Mouse (Mus musculus): ENCODE data around the gene Lman1l. TPM values are rescaled to one million over a fixed set of nuclear protein-coding genes. Genes with fewer than 3 reads are reported as not detected.

Gene Lman1l
- polyA plus RNA-seq, 1 experiment from 2014 or later, result not detected

DNA sequence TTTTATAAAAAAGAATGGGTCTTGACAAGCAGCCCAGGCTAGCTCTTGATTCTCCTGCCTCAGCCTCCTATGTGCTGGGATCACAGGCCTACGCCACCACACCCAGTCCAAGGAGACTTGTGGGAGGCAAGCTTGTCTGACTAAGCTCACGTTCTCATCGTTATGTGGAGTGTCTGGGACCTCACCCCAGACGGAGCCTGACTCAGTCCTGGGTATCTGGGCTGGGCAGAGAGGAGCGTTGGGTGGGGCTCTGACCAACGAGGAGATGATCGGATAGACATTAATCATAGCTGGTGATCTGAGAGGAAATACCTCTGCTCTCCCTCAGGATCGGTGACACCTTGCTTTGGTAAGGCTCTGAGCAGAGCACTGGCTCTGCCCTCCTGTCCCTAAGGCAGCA is 1.7 kb downstream of the Lman1l start:
- no peak overlapping the region for H3K27ac ChIP-seq (ENCODE audit: low read depth)
- H3K4me2 ChIP-seq (ENCODE audit: low read length), result no peak overlapping the region
- H3K4me3 ChIP-seq (ENCODE audit: low read depth, low read length), result no peak overlapping the region
- no peaks in the 10 kb centered on the region for H3K9me3 ChIP-seq (ENCODE audit: control insufficient read depth, low read length)
- H3K36me3 ChIP-seq (ENCODE audit: control insufficient read depth, insufficient read depth, low read length), result no peaks in the 10 kb centered on the region
- no peaks in the 10 kb centered on the region for H3K4me1 ChIP-seq (replicated peaks; ENCODE audit: control insufficient read depth, insufficient read depth, low read length)
- H3K27me3 ChIP-seq (replicated peaks; ENCODE audit: control insufficient read depth, insufficient read depth, low read length), result no peaks in the 10 kb centered on the region
- DNase-seq (ENCODE audit: low spot score) (no peak), ATAC-seq (replicated peaks; ENCODE audit: low FRiP score, low TSS enrichment, low read depth) (no peak)
- H3K9ac ChIP-seq (ENCODE audit: low read length), result no peak overlapping the region
- 70% methylated on average over 8 of the region's 8 CpGs for WGBS

DNA sequence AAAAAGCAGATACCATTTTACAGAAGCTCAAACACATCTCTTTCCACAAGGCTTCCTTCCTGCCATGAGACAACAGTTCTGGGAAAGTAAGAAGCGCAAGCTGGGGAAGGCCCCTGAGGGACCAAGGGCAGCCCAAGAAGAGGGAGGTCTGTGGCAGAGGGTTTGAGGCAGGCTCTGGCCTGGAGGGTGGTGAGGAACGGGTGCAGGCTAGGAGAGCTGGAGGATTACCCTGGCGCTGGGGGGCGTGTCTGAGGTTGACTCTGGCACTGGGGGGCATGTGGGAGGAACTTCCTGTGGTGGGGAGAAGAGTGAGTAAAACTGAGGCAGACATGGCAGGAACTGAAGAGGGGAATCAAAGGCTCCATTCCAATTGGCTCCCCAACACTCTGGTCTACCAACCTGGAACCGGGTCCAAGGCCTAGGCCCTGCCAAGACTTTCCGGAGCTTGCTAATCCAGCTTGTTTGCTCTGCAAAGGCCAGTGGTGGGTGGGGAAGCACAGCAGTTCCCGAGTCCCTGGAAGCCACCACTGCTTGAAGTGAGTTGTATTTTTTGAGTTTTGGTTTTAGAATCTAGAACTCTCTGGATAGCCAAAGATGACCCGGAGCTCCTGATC is 2.9 kb downstream of the Lman1l start:
- H3K4me2 ChIP-seq (ENCODE audit: low read length), result no peak overlapping the region
- DNase-seq (ENCODE audit: low spot score) (no peak), ATAC-seq (replicated peaks; ENCODE audit: low FRiP score, low TSS enrichment, low read depth) (no peak)
- H3K4me3 ChIP-seq (ENCODE audit: low read depth, low read length), result no peak overlapping the region
- no peaks in the 10 kb centered on the region for H3K36me3 ChIP-seq (ENCODE audit: control insufficient read depth, insufficient read depth, low read length)
- H3K27me3 ChIP-seq (replicated peaks; ENCODE audit: control insufficient read depth, insufficient read depth, low read length), result no peaks in the 10 kb centered on the region
- no peaks in the 10 kb centered on the region for H3K9me3 ChIP-seq (ENCODE audit: control insufficient read depth, low read length)
- H3K27ac ChIP-seq (ENCODE audit: low read depth), result no peak overlapping the region
- WGBS, result 70% methylated on average over 8 of the region's 8 CpGs
- no peak overlapping the region for H3K9ac ChIP-seq (ENCODE audit: low read length)
- no peaks in the 10 kb centered on the region for H3K4me1 ChIP-seq (replicated peaks; ENCODE audit: control insufficient read depth, insufficient read depth, low read length)

DNA sequence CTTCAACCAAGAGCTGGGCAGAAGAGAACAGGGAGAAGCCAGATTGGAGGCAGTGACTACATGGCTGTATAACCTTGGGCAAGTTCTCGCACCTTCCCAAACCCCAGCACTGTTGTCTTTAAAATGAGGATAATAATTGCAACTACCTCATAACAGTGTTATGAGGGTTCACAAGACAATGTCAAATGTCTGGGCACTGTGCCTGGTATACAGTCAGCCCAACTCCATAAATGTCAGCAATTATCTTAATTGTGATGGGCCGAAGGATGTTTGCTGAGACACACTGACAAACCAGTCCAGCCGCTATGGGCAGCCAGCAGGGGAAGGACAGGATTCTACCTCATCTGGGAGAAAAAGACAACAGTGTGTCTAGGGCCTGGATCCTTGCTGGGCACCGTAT is 5.8 kb downstream of the Lman1l start:
- Histone ChIP-seq H3K9ac (ENCODE audit: low read length) (no peak overlapping the region), H3K36me3 (ENCODE audit: control insufficient read depth, insufficient read depth, low read length) (no peaks in the 10 kb centered on the region), H3K27me3 (replicated peaks; ENCODE audit: control insufficient read depth, insufficient read depth, low read length) (no peaks in the 10 kb centered on the region), H3K4me1 (replicated peaks; ENCODE audit: control insufficient read depth, insufficient read depth, low read length) (no peaks in the 10 kb centered on the region), H3K9me3 (ENCODE audit: control insufficient read depth, low read length) (no peaks in the 10 kb centered on the region), H3K4me3 (ENCODE audit: low read depth, low read length) (no peak overlapping the region), H3K4me2 (ENCODE audit: low read length) (no peak overlapping the region), H3K27ac (ENCODE audit: low read depth) (no peak overlapping the region)
- DNase-seq (ENCODE audit: low spot score), result no peak
- ATAC-seq (replicated peaks; ENCODE audit: low FRiP score, low TSS enrichment, low read depth), result no peak
- 71% methylated on average over 4 of the region's 4 CpGs for WGBS

DNA sequence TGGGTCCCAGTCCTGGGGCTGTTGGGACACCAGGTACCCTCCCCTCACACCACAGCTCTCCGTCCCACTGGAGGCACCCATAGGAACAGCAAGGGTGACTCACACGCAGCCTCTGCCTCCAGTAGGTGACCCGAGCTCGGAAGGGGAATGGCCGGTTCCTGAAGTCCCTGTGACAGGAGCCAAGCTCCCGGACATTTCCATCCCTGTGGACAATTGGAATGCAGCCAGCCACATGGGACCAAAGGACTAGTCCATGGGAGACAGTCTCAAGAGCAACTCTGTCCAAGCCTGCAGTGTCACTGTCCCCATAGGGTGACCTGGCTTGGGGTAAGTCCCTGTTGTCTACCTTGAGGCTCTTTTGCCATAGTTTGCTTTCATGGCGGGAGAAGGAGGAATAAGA is 6.6 kb downstream of the Lman1l start:
- H3K4me3 ChIP-seq (ENCODE audit: low read depth, low read length), result no peak overlapping the region
- no peak overlapping the region for H3K4me2 ChIP-seq (ENCODE audit: low read length)
- H3K9me3 ChIP-seq (ENCODE audit: control insufficient read depth, low read length), result no peaks in the 10 kb centered on the region
- H3K4me1 ChIP-seq (replicated peaks; ENCODE audit: control insufficient read depth, insufficient read depth, low read length), result no peaks in the 10 kb centered on the region
- H3K27me3 ChIP-seq (replicated peaks; ENCODE audit: control insufficient read depth, insufficient read depth, low read length), result no peaks in the 10 kb centered on the region
- DNase-seq (ENCODE audit: low spot score) (no peak), ATAC-seq (replicated peaks; ENCODE audit: low FRiP score, low TSS enrichment, low read depth) (no peak)
- H3K27ac ChIP-seq (ENCODE audit: low read depth), result no peak overlapping the region
- H3K9ac ChIP-seq (ENCODE audit: low read length), result no peak overlapping the region
- 69% methylated on average over 7 of the region's 7 CpGs for WGBS
- no peaks in the 10 kb centered on the region for H3K36me3 ChIP-seq (ENCODE audit: control insufficient read depth, insufficient read depth, low read length)

DNA sequence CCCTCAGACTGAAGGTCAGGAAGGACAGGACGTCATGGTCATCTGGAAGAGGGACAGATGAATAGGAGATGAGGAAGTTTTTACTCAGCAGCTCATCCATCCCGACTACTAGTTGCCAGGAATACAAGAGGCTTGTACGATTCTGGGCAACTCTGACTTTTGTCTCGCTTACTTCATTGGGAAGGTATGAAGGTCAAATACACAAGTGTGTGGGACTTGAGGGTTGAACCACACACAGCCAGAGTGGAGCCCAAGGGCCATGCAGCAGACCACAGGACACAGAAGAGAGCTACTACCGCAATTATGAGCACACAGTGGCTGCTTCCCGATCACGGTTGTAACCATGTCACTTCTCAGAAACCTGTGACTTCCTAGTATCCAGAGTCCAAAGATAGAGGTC is 8.0 kb downstream of the Lman1l start:
- no peak overlapping the region for H3K4me3 ChIP-seq (ENCODE audit: low read depth, low read length)

DNA sequence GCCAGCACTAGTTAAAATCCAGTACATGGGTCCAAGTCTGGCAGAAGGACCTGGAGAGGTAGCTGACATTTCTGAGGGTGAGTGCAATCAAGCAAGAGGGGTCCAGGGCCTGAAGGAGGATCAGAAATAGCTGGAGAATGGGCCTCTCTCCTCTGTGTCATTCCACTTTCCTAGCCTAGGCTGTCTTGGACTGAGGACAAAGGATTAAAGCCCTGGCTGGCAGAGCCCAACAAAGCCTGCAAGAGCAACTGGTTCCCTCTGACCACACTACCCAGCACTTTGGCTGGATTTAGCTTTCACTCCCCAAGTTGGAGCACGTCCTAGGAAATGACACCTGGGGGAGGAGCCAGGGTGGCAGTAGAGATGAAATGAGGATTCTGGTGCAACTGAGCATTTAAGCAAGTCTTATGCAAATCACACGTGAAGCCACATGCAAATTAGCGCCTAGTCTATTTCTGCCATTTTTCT is 10.2 kb downstream of the Lman1l start:
- no peaks in the 10 kb centered on the region for H3K9me3 ChIP-seq (ENCODE audit: control insufficient read depth, low read length)
- H3K4me1 ChIP-seq (replicated peaks; ENCODE audit: control insufficient read depth, insufficient read depth, low read length), result no peaks in the 10 kb centered on the region
- H3K9ac ChIP-seq (ENCODE audit: low read length), result no peak overlapping the region
- H3K36me3 ChIP-seq (ENCODE audit: control insufficient read depth, insufficient read depth, low read length), result no peaks in the 10 kb centered on the region
- H3K27me3 ChIP-seq (replicated peaks; ENCODE audit: control insufficient read depth, insufficient read depth, low read length), result peaks cover 12% of the 10 kb centered on the region
- H3K4me2 ChIP-seq (ENCODE audit: low read length), result no peak overlapping the region
- DNase-seq (ENCODE audit: low spot score) (no peak), ATAC-seq (replicated peaks; ENCODE audit: low FRiP score, low TSS enrichment, low read depth) (no peak)
- no peak overlapping the region for H3K27ac ChIP-seq (ENCODE audit: low read depth)
- no peak overlapping the region for H3K4me3 ChIP-seq (ENCODE audit: low read depth, low read length)
- WGBS, result 55% methylated on average over 3 of the region's 3 CpGs

More for the DNA sequence above, 8.0 kb downstream of the Lman1l start:
- WGBS, result 78% methylated on average over 7 of the region's 7 CpGs
- DNase-seq (ENCODE audit: low spot score) (no peak), ATAC-seq (replicated peaks; ENCODE audit: low FRiP score, low TSS enrichment, low read depth) (no peak)
- Histone ChIP-seq H3K27me3 (replicated peaks; ENCODE audit: control insufficient read depth, insufficient read depth, low read length) (no peaks in the 10 kb centered on the region), H3K4me1 (replicated peaks; ENCODE audit: control insufficient read depth, insufficient read depth, low read length) (no peaks in the 10 kb centered on the region), H3K27ac (ENCODE audit: low read depth) (no peak overlapping the region), H3K9ac (ENCODE audit: low read length) (no peak overlapping the region), H3K9me3 (ENCODE audit: control insufficient read depth, low read length) (no peaks in the 10 kb centered on the region), H3K36me3 (ENCODE audit: control insufficient read depth, insufficient read depth, low read length) (no peaks in the 10 kb centered on the region), H3K4me2 (ENCODE audit: low read length) (no peak overlapping the region)

DNA sequence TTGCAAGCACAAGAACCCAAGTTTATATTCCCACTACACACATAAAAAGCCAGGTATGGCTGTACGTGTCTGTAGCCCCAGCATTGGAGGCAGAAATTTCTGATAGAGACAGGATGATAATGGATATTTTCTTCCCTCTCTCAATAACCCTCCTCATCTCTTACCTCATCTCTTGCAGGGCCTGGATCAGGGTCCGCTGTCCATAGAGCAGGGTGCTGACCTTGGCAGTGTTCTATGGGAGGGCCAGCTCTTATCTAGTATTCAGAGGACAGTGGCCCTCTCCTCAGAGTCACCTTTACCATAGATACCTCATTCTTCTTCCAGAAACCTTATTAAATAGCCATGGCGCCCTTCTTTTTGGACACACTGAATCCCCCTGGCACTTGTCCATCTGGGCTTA is 10.8 kb downstream of the Lman1l start:
- DNase-seq (ENCODE audit: low spot score) (no peak), ATAC-seq (replicated peaks; ENCODE audit: low FRiP score, low TSS enrichment, low read depth) (no peak)
- Histone ChIP-seq H3K9ac (ENCODE audit: low read length) (no peak overlapping the region), H3K27me3 (replicated peaks; ENCODE audit: control insufficient read depth, insufficient read depth, low read length) (peaks cover 13% of the 10 kb centered on the region), H3K9me3 (ENCODE audit: control insufficient read depth, low read length) (no peaks in the 10 kb centered on the region), H3K4me1 (replicated peaks; ENCODE audit: control insufficient read depth, insufficient read depth, low read length) (no peaks in the 10 kb centered on the region), H3K36me3 (ENCODE audit: control insufficient read depth, insufficient read depth, low read length) (no peaks in the 10 kb centered on the region), H3K27ac (ENCODE audit: low read depth) (no peak overlapping the region), H3K4me2 (ENCODE audit: low read length) (no peak overlapping the region), H3K4me3 (ENCODE audit: low read depth, low read length) (no peak overlapping the region)
- WGBS, result 58% methylated on average over 3 of the region's 3 CpGs

DNA sequence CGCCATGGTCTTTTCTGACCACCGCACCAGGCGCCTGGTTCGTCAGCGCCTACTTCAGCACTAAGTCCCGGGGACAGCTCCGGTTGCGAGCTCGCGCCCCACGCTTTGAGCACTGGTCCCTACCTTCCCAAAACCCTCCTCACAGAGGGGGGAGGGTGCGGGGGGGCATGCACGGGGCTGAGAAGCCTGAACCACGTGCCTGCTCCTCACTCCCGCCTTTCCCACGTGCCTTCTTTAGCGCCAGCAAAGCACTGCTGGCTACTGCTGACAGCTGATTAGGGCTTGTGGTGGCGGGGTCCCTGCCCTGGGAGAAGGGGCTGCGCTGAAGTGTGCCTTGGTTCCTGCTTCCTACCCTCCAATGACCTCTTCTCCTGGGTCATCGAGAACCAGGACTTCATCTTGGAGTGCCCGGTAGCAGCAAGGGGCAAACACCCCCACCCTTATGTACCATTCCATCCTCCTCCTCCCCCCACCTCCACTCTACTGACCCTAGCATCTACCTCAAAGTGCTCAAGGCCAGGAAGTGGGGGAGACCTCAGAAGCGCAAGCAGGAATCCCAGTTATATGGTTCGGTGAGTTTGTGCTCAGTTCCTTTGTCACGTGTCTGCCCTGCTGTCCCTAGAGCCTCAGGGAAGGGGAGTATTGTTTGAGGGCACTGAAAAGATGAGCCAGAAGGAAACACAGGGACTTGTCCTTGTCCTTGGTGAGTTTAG is 14.3 kb downstream of the Lman1l start, which contains the start of gene Cplx3:
Gene Cplx3, minus strand, starts transcription at position 143 of the 713 bp plus-strand sequence.
- no peak within 1 kb of the TSS for H3K9ac ChIP-seq (ENCODE audit: low read length)
- H3K27me3 ChIP-seq (replicated peaks; ENCODE audit: control insufficient read depth, insufficient read depth, low read length), result peaks cover 13% of the 10 kb centered on the region
- no peaks in the 10 kb centered on the region for H3K9me3 ChIP-seq (ENCODE audit: control insufficient read depth, low read length)
- peak; percentile 94 for DNase-seq (ENCODE audit: low spot score)
- ATAC-seq (replicated peaks; ENCODE audit: low FRiP score, low TSS enrichment, low read depth), result 0 out of 2 replicates have a peak, but pooled peaks have one; percentile 58
- H3K4me3 ChIP-seq (ENCODE audit: low read depth, low read length), result no peak within 1 kb of the TSS
- H3K27ac ChIP-seq (ENCODE audit: low read depth), result no peak within 1 kb of the TSS
- H3K4me2 ChIP-seq (ENCODE audit: low read length), result no peak within 1 kb of the TSS
- no peaks in the 10 kb centered on the region for H3K36me3 ChIP-seq (ENCODE audit: control insufficient read depth, insufficient read depth, low read length)
- 0 out of 2 replicates have a peak, but pooled peaks cover 1% of the 10 kb centered on the region for H3K4me1 ChIP-seq (replicated peaks; ENCODE audit: control insufficient read depth, insufficient read depth, low read length)
- 7% methylated on average over 24 of the region's 24 CpGs for WGBS

DNA sequence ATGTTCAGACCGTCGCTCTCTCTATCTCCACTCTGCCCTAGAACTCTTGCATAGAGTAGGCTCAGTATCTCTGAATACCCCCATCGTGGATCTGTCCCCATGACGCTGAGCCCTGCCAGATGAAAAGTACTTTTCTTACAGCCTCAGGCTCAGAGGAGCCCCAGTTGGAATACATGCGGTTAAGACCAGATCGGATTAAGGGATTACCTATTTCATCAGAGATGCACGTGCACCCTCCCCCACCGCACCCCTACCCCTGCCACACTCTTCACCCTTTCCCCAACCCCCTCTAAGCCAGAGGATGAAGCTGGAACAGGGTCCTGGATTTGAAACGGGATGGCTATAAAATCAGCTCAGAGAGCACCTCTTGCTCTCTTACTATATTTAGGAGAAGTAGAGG is 15.1 kb downstream of the Lman1l start:
- WGBS, result 19% methylated on average over 9 of the region's 9 CpGs
- no peak overlapping the region for H3K4me2 ChIP-seq (ENCODE audit: low read length)
- ATAC-seq (replicated peaks; ENCODE audit: low FRiP score, low TSS enrichment, low read depth), result no peak
- no peaks in the 10 kb centered on the region for H3K36me3 ChIP-seq (ENCODE audit: control insufficient read depth, insufficient read depth, low read length)
- 0 out of 2 replicates have a peak, but pooled peaks cover 8% of the 10 kb centered on the region for H3K4me1 ChIP-seq (replicated peaks; ENCODE audit: control insufficient read depth, insufficient read depth, low read length)
- DNase-seq (ENCODE audit: low spot score), result no peak
- H3K9me3 ChIP-seq (ENCODE audit: control insufficient read depth, low read length), result no peaks in the 10 kb centered on the region
- peaks cover 13% of the 10 kb centered on the region for H3K27me3 ChIP-seq (replicated peaks; ENCODE audit: control insufficient read depth, insufficient read depth, low read length)
- H3K27ac ChIP-seq (ENCODE audit: low read depth), result no peak overlapping the region
- H3K9ac ChIP-seq (ENCODE audit: low read length), result no peak overlapping the region
- H3K4me3 ChIP-seq (ENCODE audit: low read depth, low read length), result no peak overlapping the region
